Mouse (Mus musculus) frontal cortex, postnatal 14 days (tissue): ENCODE results near the gene Gm10799.
"Not testable (repeated sequence)": the region's sequence is repeated elsewhere in the genome, so short reads cannot be mapped to it uniquely, and the experiment has no call there.

Experiments used
- DNase-seq, 2 experiments: peaks; one replicate each; pipeline ENCODE4 v3.0.0; 2022; ENCODE audit warnings: low spot score in 2 of 2

The Gm10799 gene

GRCm38 (mm10) chr2:104068450-104068849 is at the start of gene Gm10799:
Gm10799 (minus strand) TSS chr2:104068550.
- not testable (repeated sequence) for DNase-seq

- DNase-seq: not testable (repeated sequence)
Measured at GRCm38 (mm10) chr2:104117173-104117572, 48.8 kb upstream of the Gm10799 start.

- no peak for DNase-seq
Measured at GRCm38 (mm10) chr2:104114898-104115297, 46.5 kb upstream of the Gm10799 start.

- not testable (repeated sequence) for DNase-seq
Measured at GRCm38 (mm10) chr2:104113563-104113962, 45.2 kb upstream of the Gm10799 start.

- not testable (repeated sequence) for DNase-seq
Measured at GRCm38 (mm10) chr2:104111170-104111797, 42.9 kb upstream of the Gm10799 start.

- DNase-seq: no peak
Measured at GRCm38 (mm10) chr2:104110031-104110430, 41.7 kb upstream of the Gm10799 start.

- no peak for DNase-seq
Measured at GRCm38 (mm10) chr2:104109528-104109927, 41.2 kb upstream of the Gm10799 start.

GRCm38 (mm10) chr2:104109021-104109420 is 40.7 kb upstream of the Gm10799 start:
- not testable (repeated sequence) for DNase-seq

- DNase-seq: no peak
Measured at GRCm38 (mm10) chr2:104104800-104105199, 36.5 kb upstream of the Gm10799 start.

- DNase-seq: no peak
Measured at GRCm38 (mm10) chr2:104099946-104100345, 31.6 kb upstream of the Gm10799 start.

GRCm38 (mm10) chr2:104099231-104099585 is 30.9 kb upstream of the Gm10799 start:
- no peak for DNase-seq

- DNase-seq: no peak
Measured at GRCm38 (mm10) chr2:104098529-104099230, 30.3 kb upstream of the Gm10799 start.

GRCm38 (mm10) chr2:104097396-104097795 is 29.0 kb upstream of the Gm10799 start:
- DNase-seq: not testable (repeated sequence)

GRCm38 (mm10) chr2:104096796-104097195 is 28.4 kb upstream of the Gm10799 start:
- not testable (repeated sequence) for DNase-seq

- no peak for DNase-seq
Measured at GRCm38 (mm10) chr2:104096256-104096655, 27.9 kb upstream of the Gm10799 start.

- peak; percentile 21 to 34 for DNase-seq
Measured at GRCm38 (mm10) chr2:104095741-104096213, 27.4 kb upstream of the Gm10799 start, which contains the start of gene Cd59a. Cd59a (plus strand) TSS chr2:104095801.

GRCm38 (mm10) chr2:104093305-104093704 is 25.0 kb upstream of the Gm10799 start:
- no peak for DNase-seq

GRCm38 (mm10) chr2:104087562-104087961 is 19.2 kb upstream of the Gm10799 start:
- DNase-seq: not testable (repeated sequence)

- DNase-seq: not testable (repeated sequence)
Measured at GRCm38 (mm10) chr2:104084027-104084426, 15.7 kb upstream of the Gm10799 start.

GRCm38 (mm10) chr2:104082474-104082873 is 14.1 kb upstream of the Gm10799 start:
- no peak for DNase-seq

- not testable (repeated sequence) for DNase-seq
Measured at GRCm38 (mm10) chr2:104081436-104082050, 13.2 kb upstream of the Gm10799 start.

- not testable (repeated sequence) for DNase-seq
Measured at GRCm38 (mm10) chr2:104078285-104078684, 9.9 kb upstream of the Gm10799 start.
